Mouse (Mus musculus) lung, postnatal 10 days (tissue): ENCODE data around the gene Gins3.
A peak's percentile ranks its signal among the peaks of the same experiment; 100 is the strongest.
"Not testable (repeated sequence)": the region's sequence is repeated elsewhere in the genome, so short reads cannot be mapped to it uniquely, and the experiment has no call there.

Source experiments
- DNase-seq: peaks from one replicate; pipeline ENCODE4 v3.0.0; 2021

Gins3 gene

DNA sequence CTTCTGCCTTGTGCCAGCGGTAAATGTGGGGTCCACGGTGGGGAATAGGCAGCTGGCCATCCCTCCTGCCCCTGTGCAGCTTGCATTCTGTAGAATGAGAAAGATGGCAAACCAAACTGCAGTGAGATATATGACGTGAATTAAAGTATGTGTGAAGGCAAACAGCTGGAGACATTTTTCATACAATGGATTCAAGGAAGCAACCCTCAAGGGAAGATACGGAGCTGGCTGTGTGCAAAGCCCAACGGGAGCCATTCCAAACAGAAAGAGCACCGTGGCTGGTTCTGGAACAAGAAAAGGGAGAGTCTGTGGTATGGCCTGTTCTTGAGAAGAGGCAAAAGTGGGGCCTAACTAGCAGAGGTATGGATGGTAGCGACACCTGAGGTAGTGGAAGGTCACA, 22.6 kb downstream of the Gins3 start:
- no peak for DNase-seq

DNA sequence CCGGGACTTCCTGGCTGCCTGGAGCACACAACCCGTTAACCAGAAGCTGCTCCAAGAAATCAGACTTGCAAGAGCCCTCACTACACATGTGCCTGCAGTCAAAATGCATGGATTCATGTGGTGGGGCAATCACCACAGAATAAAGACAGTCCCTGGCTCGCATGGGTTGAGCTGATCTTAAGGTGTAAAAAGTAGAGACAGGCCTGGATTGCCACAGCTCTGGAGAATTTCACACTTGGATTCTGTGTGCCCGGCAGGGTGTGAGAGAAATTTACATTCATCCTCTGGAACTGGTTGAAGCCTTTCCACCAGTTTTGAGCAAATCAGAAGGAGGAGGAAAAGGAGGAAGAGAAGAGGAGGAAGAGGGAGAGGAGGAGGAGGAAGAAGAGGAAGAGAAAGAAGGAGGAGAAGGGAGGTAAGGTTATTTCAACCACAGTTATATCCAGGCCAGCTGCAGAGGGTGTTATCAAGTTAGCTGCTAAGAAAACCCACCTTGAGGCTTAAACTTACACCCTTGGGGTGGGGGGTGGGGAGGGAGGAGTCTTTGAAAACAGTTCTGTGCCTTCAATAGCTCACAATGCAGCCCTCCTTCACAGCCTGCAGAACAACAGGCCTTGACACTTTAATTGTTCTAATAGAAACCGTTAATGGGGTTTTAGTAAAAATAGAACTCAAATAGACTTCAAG, 23.2 kb downstream of the Gins3 start:
- no peak for DNase-seq

DNA sequence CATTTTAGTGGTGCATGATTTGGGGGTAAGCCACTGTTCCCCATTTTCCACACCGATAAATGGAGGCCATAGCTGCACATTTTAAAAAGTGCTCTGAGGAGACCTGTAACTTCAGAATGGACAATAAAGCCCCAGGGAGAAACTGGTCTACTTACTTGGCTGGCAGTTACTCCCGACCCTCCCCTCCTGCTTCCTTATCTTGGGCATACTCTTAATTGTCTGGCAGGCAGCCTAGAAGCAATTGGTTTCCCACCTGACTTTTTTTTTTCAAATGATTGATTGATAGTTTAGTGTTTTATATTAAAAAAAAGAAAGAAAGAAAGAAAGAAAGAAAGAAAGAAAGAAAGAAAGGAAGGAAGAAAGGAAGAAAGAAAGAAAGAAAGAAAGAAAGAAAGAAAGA, 24.3 kb downstream of the Gins3 start:
- DNase-seq, result no peak

DNA sequence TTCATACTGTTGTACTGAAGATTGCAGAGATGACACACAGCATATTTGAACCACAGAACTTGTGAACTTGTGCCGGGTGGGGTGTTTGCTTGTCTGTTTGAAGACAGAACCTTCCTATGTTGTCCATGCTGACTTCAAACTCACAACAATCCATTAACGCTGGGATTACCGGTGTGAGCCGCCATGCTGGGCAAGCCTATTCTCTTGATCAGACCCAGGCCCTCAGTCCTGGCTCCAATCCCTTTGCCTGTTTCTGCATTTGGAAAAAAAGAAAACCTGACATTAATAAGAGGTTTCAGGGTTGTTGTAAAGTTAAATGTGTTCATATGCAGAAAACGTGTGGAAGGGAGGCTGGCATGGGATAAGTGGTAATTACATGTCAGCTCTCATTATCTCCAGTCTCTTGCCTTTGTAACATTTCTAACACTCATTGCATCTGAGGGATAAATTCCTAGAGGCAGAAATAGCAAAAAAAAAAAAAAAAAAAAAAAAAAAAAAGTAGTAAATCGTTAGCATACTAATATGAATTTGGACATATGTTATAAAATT, 27.2 kb downstream of the Gins3 start:
- no peak for DNase-seq

- no peak for DNase-seq
Measured at GRCm38 (mm10) chr8:95661085-95661484, 27.8 kb downstream of the Gins3 start.

- DNase-seq, result no peak
Measured at GRCm38 (mm10) chr8:95661575-95661974, 28.3 kb downstream of the Gins3 start.

GRCm38 (mm10) chr8:95662885-95663598, 29.8 kb downstream of the Gins3 start:
- no peak for DNase-seq

DNA sequence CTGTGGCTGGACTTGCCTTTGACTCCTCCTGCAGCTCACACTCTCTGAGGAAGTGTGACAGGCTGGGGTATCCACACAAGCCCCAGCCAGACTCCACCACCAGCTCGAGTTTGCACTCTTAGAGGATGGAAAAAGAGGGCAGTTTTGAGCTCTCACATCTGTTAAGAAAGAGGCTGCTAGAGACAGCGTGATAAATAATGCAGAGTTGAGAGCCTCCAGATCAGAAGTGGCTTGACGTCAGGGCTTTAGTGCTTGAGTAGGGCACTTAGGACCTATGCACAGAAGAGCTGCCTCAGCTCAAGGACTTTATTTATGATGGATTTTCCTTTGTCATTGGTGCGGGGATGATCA, 30.3 kb downstream of the Gins3 start:
- DNase-seq, result peak; percentile 11

DNA sequence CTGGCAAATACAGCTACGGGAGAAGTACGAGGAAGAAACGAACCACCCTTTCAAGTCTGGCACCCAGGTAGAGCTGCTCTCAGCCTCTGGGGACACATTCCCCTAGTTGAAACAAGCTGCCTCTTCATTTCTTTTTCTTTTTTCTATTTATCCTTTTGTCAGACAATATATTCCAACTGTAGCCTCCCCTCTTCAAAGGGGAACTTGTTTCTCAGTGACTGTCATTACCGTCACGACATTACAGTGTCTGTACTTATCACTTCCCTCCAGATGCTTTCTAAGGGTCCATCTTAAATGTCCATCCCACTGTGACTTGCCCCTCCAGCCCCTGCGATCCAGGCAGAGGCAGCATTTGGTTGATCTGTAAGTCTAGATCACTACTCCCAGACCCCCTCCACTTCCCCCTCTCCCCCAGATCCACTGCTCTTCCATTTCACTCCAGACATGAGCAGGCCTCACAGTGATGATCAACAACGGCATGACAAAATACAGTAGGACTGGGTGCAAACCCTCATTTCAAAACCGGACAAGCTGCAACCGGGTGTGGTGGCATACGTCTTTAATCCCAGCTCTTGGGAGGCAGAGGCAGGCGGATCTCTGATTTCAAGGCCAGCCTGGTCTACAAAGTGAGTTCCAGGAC, 32.7 kb downstream of the Gins3 start:
- DNase-seq, result not testable (repeated sequence)

DNA sequence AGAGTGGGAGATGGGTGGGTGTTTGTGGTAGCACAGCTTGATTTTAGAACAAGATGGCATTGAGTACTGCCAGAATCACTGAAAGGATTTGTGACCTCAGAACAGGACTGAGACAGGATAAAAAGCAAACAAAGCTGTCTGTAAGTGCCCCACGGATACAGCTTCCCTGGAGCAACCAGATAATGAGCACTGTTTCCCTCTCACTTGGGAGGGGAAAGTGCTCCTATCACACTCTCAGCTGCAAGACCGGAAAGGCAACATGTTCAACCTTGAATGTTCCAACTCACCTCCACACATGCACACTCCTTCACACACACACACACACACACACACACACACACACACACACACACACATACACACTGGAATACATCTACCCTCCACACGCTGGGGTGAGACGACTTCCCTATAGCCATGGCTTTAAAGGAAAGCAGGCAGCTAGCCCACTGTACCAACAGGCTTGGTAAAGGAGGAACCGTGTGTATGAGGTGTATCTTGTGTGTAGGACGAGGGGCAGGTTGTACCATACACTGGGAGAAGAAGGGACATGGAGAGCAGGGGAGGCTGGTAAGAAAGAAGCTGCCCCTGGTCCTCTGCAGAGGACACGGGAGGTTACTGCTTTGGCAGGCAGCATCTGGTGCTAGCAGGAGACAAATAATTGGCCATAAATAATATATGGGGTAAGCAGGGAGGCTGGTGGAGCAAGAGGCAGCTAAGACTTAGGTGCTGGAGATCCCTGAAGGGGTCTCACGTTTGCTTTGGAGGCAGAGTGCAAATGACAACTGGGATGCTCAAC, 35.1 kb downstream of the Gins3 start:
- no peak for DNase-seq

- no peak for DNase-seq
Measured at GRCm38 (mm10) chr8:95669967-95670366, 36.7 kb downstream of the Gins3 start.

DNA sequence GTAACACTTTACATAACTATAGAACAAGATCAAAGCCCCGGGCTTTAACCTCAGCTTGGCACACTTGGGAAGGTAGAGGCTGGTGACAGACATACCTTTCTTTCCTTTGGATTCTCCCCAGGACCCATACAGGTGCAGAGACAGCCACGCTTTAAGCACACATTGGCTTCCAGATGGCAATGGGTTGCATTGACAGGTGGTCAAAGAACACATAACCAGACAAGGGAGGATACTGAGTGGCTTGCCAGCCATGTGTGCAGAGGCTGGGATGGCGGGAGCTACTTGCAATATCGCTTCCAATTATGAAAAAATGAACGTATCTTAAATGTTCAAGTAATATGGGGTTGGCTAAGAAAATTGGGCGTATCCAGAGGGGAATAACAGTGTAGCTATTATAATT, 38.6 kb downstream of the Gins3 start:
- DNase-seq, result no peak

DNA sequence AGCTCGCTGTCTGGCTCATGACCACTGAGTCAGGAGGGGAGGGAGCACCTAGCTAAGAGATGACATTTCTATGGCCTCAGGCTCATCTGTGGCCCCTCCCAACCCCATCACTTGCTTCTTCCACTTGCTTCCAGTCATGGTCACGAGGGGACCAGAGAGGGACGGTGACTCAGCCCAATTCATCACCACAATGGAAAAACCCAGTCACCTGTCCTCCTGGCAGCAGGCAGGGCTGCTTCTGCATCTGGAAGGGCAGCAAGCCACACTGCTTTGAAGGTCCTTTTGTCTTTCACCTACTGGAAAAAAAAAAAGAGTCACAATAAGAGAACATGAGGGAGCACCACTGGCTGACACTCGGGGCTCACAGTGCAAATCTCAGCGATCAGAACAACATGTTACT, 39.6 kb downstream of the Gins3 start:
- DNase-seq, result no peak

DNA sequence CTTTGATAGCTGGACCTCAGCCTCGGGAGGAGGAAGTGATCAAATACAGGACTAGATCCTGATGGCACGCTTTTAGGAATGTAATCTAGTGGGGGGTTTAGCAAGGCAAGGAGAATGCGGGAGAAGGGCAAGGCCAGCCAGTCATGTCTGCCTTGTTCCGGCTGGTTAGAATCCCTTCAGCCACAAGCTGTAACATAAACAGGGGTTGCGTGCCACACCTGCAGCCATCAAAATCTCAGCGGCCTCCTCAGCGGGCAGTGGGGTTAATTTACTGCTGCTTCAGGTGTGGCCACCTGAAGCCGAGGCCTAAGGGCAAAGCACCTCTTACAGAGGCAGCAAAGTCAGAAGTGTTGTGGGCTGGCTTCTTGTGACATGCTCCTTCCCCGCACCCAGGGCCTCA, 43.4 kb downstream of the Gins3 start, which contains the start of gene Ndrg4:
Ndrg4 (plus strand) TSS at position 350 of the 400 bp plus-strand sequence.
- no peak for DNase-seq

- no peak for DNase-seq
Measured at GRCm38 (mm10) chr8:95677591-95678023, 44.4 kb downstream of the Gins3 start.

DNA sequence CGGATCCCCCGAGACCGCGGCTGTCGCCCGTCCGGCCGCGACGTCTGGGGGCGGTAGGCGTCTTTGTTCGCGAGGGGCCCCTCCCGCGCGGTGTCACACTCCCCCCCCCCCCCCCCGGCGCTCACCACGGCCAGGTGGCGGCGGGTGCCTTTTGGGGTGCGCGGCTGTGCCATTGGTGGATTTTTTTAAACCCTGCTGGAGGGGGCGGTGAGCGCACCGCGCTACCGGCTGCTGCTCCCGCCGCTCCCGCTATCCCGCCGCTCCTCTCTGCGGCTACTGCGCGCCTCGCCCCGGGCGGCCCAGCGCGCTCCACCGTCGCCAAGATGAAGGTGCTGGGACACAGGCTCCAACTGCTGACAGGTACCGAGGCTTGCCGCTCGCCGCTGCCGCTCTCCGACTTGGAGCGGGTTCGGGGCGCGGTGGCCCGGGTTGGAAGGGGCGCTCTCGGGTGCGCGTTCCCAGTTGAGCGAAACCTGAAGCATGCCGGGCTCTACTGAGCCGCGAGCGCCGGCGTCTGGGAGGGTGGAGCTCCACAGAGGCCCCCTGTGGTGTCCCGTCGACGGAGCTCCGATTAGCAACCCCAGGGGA, 44.9 kb downstream of the Gins3 start:
- DNase-seq, result no peak

GRCm38 (mm10) chr8:95688073-95688672, 54.9 kb downstream of the Gins3 start:
- peak; percentile 71 for DNase-seq

GRCm38 (mm10) chr8:95690929-95691541, 57.8 kb downstream of the Gins3 start:
- DNase-seq, result no peak

DNA sequence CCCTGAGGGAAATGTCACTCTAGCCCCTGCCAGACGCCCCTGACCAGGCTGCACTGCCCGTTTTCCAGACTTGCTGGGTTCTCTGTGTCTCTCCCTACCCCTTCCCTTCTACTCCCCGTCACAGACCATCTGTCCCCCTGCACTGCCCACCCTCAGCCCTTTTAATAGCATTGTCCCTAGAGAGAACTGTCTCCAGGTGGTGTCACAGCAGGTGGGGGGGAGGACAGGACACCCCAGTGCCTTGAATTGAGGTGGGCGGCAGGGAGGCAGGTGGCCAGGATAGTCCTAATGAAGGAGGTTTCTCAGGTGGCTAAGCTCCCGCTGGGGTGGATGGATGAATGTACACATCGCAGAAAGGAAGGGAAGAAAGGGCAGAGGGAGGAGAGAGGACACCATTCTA, 61.4 kb downstream of the Gins3 start:
- no peak for DNase-seq
